Mouse (Mus musculus) gonadal fat pad, adult 2 months (tissue): ENCODE results near the gene Pcbp4. TPM values are rescaled to one million over a fixed set of nuclear protein-coding genes. Genes with fewer than 3 reads are reported as not detected.

Experiments
- DNase-seq: peaks from one replicate; pipeline ENCODE4 v3.0.0-alpha.2; 2012; ENCODE audit warnings: low read depth
- polyA plus RNA-seq: library from polyadenylated mRNA; depleted of rRNA; stranded (reverse); fragments of >200 nt; gene quantifications from 2 replicates; pipeline ENCODE4 v1.2.3, GENCODE M21; 2012

Pcbp4 gene
- polyA plus RNA-seq, 1 experiment = 53.6 TPM

DNA sequence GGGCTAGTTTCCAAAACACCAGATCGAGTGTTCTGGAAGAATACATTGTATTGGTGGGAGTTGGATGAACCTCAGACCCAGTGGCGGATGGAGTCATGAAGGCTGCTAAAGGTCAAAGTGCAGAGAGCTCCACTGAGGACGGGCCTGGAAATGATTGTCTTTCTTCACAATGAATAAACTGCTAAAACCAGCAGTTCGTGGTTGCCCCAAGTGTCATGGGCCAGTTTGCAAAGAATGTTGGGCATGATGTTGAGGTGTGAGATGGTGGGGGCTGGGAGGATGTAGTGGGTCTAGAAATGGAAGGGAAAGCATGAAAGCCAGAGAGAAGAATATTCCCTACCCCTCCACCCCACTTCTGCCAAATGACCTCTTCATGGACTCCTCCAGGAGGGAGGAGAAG is 8.3 kb upstream of the Pcbp4 start:
- DNase-seq = no peak

DNA sequence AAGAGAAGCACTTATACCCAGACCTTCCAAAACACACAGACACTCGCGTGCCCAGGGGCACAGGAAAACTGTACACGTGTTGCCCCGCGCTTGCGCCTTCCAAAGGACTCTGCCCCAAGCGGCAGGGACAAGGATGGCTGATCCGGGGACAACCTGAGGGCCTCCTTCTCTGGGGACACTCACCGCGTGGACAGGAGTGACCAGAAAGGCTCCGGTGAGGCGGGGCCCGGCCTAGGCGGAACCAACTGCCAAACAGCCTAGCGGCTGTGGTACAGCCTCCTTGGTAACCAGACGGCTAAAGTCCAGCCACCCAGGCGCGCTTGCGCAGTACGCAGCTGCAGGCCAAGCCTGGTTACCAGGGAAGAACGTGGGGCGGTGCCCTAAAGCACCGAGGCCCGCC is 5.7 kb upstream of the Pcbp4 start, which contains the start of the genes Abhd14b and Abhd14a:
Abhd14b (plus strand) TSS at position 112 of the 400 bp plus-strand sequence.
Abhd14a (minus strand) TSS at position 331 of the 400 bp plus-strand sequence.
- no peak for DNase-seq

DNA sequence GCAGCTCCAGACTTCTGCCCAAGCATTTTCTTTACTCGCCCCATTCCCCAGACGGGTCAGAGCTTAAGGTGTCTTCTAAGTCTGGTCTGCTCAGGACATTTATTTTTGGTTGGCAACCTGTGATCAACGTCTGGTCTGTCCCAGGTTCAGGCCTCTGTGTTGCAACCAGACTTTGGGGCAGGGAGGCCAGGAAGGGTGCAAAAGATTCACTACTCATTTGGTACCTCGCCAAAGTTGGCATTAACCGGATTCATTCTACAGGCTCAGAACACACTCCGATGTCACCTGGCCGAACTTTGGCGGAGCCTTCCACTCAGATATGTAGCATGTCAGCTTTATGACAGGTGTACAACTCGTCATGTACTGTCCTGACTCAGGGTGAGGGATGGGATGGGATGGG is 5.1 kb upstream of the Pcbp4 start:
- no peak for DNase-seq

DNA sequence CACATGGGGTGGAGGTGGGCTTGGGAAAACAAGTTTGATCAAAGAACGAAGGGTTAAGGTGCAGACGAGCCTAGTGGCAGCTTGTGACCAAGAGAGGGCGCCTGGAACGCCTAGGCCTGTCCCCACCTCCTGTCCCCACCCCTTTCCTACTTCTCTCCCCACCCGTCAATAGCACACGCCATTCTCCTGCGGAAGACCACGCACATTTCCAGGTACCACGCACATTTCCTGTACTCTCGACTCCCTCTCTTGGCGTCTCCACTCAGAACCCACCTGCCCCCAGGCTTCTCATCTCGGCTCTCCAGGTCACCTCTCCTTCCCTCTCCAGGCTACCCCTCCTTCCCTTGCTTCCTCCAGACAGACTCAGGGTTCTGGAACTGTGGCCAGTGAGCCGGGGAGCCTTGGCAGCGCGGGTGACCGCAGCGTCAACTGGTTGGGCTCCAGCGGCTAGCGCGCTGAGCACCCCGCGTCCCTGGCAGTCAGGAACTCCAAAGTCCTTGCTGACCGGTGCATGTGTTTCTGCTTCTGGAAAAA is 4.5 kb upstream of the Pcbp4 start:
- DNase-seq = no peak

DNA sequence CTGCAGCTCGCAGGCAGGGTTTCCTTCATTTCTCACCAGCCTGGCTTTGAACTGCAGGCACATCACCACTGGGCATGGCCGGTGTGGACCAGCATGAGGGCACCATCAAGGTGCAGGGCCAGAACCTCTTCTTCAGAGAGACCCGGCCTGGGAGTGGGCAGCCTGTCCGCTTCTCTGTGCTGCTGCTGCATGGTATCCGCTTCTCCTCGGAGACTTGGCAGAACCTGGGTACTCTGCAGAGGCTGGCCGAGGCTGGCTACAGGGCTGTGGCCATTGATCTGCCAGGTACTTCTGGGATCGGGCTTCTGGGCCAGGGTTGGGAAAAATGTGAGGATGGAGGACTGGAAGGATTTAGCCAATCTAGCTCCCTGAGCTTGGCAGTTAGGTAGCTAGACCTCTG is 3.1 kb upstream of the Pcbp4 start:
- no peak for DNase-seq

DNA sequence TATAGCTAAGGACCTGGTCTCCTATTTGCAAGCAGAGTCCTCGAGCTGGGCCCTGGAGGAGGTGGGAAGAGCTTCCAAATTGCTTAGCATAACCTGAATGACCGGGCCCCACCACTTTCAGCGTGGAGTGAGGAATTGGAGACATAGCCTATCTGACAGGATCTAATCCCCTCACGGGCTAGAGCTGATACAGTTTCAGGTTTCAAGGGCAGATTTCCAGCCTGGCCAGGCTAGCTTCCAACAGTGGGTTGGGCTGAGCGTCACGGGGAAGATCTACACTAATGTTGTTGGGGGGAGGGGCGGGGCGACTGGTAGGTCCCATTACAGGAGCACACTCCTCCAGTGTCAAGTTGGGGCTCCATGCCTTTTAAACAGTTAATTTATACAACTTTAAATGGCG is 2.4 kb upstream of the Pcbp4 start:
- no peak for DNase-seq

DNA sequence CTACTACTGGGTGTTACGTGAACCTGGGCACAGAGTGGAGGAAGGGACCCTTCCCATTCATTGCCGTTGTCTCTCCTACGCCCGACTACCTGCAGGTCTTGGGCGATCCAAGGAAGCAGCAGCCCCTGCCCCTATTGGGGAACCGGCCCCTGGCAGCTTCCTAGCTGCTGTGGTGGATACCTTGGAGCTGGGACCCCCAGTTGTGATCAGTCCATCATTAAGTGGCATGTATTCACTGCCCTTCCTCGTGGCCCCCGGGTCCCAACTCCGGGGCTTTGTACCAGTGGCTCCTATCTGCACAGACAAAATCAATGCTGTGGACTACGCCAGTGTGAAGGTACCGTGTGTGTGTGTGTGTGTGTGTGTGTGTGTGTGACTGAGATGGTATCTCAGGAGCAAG is 1.8 kb upstream of the Pcbp4 start:
- DNase-seq = no peak

GRCm38 (mm10) chr9:106451899-106452298 is 1.2 kb upstream of the Pcbp4 start:
- no peak for DNase-seq

DNA sequence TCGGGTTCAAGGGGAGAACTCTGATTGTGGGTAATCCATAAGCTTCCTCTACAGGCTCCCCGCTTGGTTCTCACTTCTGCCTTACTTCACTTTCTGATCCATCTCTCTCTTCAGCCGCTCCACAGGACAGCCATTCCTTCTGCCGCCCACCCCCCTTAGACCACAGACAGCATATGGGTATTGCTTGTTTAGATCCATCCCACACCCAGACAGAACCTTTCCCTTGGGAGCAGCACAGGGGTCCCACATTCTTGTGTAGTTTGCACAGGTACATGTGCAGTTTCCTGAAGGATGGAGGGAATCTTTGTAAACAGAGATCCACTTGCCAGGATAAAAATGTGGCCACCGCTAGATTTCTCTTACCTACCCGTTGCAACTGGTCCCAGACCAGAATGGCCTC is 740 bp upstream of the Pcbp4 start:
- no peak for DNase-seq

DNA sequence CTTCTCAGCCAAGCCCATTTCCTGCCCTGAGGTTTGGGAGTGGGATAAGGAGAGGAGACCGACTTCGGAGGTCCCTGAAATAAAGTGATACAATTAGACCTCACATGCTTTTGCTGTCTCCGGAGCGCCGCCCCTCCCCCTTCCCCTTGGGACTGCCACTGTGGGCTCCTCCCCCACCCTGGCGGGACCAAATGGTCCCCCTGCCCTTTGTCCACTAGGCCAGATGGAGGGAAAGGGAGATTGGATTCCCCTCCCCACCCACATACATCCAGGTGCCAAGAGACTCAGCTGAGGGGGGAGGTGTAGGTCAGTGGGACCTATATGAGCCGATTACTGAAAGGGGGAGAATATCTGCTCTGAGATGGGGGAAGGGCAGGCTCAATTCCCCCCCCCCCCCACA is 270 bp upstream of the Pcbp4 start:
- no peak for DNase-seq

GRCm38 (mm10) chr9:106454071-106454761 is 1.1 kb downstream of the Pcbp4 start:
- no peak for DNase-seq

GRCm38 (mm10) chr9:106454888-106455681 is 2.0 kb downstream of the Pcbp4 start:
- DNase-seq = no peak

DNA sequence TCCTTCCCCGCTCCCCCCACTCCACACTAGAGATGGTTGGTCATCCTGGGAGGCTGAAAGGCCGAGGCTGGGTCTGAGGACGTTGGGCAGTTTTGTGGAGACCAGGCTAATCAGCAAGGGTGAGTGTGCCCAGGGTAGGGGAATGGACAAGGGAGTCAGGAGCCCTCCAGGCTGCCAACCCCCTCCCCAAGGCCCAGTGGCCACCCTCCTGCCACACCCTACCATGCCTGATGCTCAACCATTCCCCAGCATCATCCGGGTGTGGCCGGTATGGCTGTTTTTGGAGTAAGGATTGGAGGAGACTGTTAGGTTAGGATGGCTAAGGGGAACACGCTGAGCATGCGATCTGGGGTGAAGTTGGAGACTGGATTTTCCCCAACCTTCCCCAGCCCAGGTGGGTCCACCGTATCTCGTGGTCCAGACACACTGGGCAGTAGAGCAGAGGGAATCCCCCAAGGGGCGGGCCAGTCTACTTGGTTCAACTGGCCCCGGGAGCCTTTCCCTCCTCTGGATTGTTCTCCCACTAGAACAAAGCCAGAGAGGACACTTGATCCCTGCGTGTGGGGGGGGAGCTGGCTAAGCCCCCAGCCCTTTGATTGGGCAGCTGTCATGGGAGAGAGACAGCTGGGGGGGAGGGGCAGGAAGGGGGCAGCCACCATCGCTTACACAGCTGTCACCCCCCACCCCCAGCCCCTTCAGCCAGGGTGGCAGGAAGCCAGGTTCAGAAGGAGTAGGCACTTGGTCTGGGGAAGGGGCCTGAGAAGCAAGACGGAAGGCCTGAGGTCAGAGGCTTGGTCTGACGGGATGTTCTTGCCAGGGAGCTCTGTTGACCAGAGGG is 3.5 kb downstream of the Pcbp4 start:
- DNase-seq = no peak

GRCm38 (mm10) chr9:106457163-106457559 is 4.1 kb downstream of the Pcbp4 start:
- no peak for DNase-seq

- DNase-seq = no peak
Measured at GRCm38 (mm10) chr9:106457920-106458319, 4.8 kb downstream of the Pcbp4 start.

DNA sequence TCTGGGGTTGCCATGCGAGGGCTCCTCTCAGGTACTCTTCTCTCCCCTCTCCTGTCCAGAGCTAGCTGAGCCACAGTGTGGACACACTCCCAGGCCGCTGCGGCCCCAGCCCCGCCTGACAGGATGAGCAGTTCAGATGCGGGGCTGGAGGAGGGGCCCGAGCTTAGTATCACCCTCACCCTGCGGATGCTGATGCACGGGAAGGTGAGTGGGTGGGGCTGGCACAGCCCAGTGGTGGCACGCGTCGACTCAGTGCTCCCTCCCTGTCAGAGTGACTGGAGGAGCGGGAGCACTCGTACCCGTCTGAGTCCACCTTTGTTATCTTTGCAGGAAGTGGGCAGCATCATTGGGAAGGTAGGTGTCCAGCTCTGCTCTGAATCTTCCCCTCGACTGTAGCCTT is 6.9 kb downstream of the Pcbp4 start:
- no peak for DNase-seq

DNA sequence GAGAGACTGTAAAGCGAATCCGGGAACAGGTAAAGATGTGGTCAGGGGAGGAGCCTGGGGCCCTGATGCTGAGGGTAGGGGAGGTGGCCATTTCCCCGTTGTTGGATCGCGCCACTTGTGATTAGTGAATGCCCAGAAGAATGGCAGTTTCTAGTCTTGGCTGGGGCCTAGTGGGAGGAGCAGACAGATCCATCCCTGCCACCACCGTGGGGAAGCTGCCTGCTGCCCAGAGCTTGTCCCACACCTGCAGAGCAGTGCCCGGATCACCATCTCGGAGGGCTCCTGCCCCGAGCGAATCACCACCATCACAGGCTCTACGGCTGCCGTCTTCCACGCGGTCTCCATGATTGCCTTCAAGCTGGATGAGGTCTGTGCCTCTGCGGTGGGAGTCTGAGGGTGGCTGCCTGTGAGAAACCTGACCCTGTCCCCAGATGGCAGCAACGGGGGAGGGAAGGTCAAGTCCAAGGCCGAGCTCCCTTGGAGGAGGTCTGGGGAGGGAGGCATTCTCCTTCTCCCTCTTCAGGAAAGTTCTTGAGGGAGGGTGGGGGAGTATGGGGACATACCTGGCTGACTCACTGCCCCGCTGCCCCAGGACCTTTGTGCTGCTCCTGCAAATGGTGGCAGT is 7.4 kb downstream of the Pcbp4 start:
- no peak for DNase-seq

- DNase-seq = no peak
Measured at GRCm38 (mm10) chr9:106461026-106461415, 7.9 kb downstream of the Pcbp4 start.

- DNase-seq = no peak
Measured at GRCm38 (mm10) chr9:106461641-106462429, 8.7 kb downstream of the Pcbp4 start.

- no peak for DNase-seq
Measured at GRCm38 (mm10) chr9:106462430-106462800, 9.3 kb downstream of the Pcbp4 start.
